Comparison of ENCODE assay signal across 15 mouse cellular contexts in genomic region chr6:34606407-34606806, GRCm38 (mm10). TPM values are rescaled to one million over a fixed set of nuclear protein-coding genes. Genes with fewer than 3 reads are reported as not detected.
DNase-seq lines count a peak whose midpoint lies in the region; ATAC-seq and TF ChIP-seq lines count a peak whose summit lies in the region.
"Had no signal": no experiment of that assay in that cellular context is flagged by ENCODE, and none has a peak within 500 bp of the region (broad histone marks: within the 10 kb centered on the region; RNA-seq: fewer than 3 reads in every experiment).

No protein-coding gene starts in this region.

- no peak for TF ChIP-seq POLR2A in heart, adult 2 months (IDR thresholded peaks at IDR 0.05; ENCODE audit: insufficient read depth, low read depth, low read length)
- no peak for TF ChIP-seq POLR2A in limb, embryonic 14.5 days (IDR thresholded peaks at IDR 0.05; ENCODE audit: borderline replicate concordance, extremely low read depth, insufficient read depth, insufficient read length)

- H3K4me1 ChIP-seq in heart, adult 2 months (ENCODE audit: control insufficient read depth, insufficient read depth, low read length), result peaks cover 21% of the 10 kb centered on the region
- peaks cover 58% of the 10 kb centered on the region for H3K4me1 ChIP-seq in embryonic facial prominence, embryonic 14.5 days (ENCODE audit: control insufficient read depth, insufficient read depth, low read length)
- H3K4me1 ChIP-seq in limb, embryonic 14.5 days (ENCODE audit: control insufficient read depth, insufficient read depth, low read length), result peaks cover 49% of the 10 kb centered on the region

- peak overlapping the region; percentile 11; the same call in 1 of the 2 replicates for H3K27ac ChIP-seq in heart, adult 2 months
- peak overlapping the region; percentile 74 for H3K27ac ChIP-seq in embryonic facial prominence, embryonic 14.5 days (replicated peaks; ENCODE audit: low read depth, low read length)
- H3K27ac ChIP-seq in limb, embryonic 14.5 days (replicated peaks; ENCODE audit: low read depth, low read length), result peak overlapping the region; percentile 34; the same call in 1 of the 2 replicates
- H3K27ac ChIP-seq: hindbrain, embryonic 12.5 days; liver, embryonic 14.5 days had no signal

- H3K27me3 ChIP-seq in heart, adult 2 months (ENCODE audit: control insufficient read depth, insufficient read depth, low read length), result no peaks in the 10 kb centered on the region
- H3K27me3 ChIP-seq in embryonic facial prominence, embryonic 14.5 days (replicated peaks; ENCODE audit: control insufficient read depth, insufficient read depth, low read length), result no peaks in the 10 kb centered on the region
- H3K27me3 ChIP-seq in limb, embryonic 14.5 days (ENCODE audit: control insufficient read depth, insufficient read depth, low read length), result no peaks in the 10 kb centered on the region
- H3K27me3 ChIP-seq: hindbrain, embryonic 12.5 days had no signal

- TF ChIP-seq CTCF in heart, adult 2 months (IDR thresholded peaks at IDR 0.05), result no peak

- no peak overlapping the region for H3K4me2 ChIP-seq in embryonic facial prominence, embryonic 14.5 days (ENCODE audit: low read depth, low read length)
- no peak overlapping the region for H3K4me2 ChIP-seq in limb, embryonic 14.5 days (replicated peaks; ENCODE audit: low read depth, low read length, severe bottlenecking)
- H3K4me2 ChIP-seq: hindbrain, embryonic 12.5 days had no signal

- TF ChIP-seq EP300 in heart, adult 2 months (IDR thresholded peaks at IDR 0.05; ENCODE audit: insufficient read depth, low read depth, low read length), result no peak

- H3K9me3 ChIP-seq in embryonic facial prominence, embryonic 14.5 days (ENCODE audit: control insufficient read depth, low read length), result no peaks in the 10 kb centered on the region
- no peaks in the 10 kb centered on the region for H3K9me3 ChIP-seq in limb, embryonic 14.5 days (ENCODE audit: control insufficient read depth, low read length)
- H3K9me3 ChIP-seq: hindbrain, embryonic 12.5 days; megakaryocyte, embryonic 14.5 days had no signal

- no peak for ATAC-seq in embryonic facial prominence, embryonic 14.5 days (ENCODE audit: low read depth)
- ATAC-seq in limb, embryonic 14.5 days (ENCODE audit: low FRiP score, low read depth), result peak; percentile 45

- intact Hi-C loops in heart, adult 2 months (cut with DNase I), result no loop called here
- intact Hi-C loops in heart, postnatal 25 days (cut with DNase I), result no loop called here

- no peak overlapping the region for H3K9ac ChIP-seq in heart, adult 2 months (ENCODE audit: low read depth, low read length)
- H3K9ac ChIP-seq in embryonic facial prominence, embryonic 14.5 days (ENCODE audit: low read depth, low read length), result no peak overlapping the region
- H3K9ac ChIP-seq in limb, embryonic 14.5 days (ENCODE audit: low read depth, low read length, severe bottlenecking), result no peak overlapping the region
- H3K9ac ChIP-seq: hindbrain, embryonic 12.5 days; liver, embryonic 14.5 days had no signal

- H3K4me3 ChIP-seq in heart, adult 2 months, result no peak overlapping the region
- H3K4me3 ChIP-seq in embryonic facial prominence, embryonic 14.5 days (ENCODE audit: low read depth, low read length), result no peak overlapping the region
- no peak overlapping the region for H3K4me3 ChIP-seq in limb, embryonic 14.5 days (replicated peaks; ENCODE audit: low read length)
- H3K4me3 ChIP-seq: erythroblast, embryonic 14.5 days; hindbrain, embryonic 12.5 days; megakaryocyte, embryonic 14.5 days had no signal

- H3K36me3 ChIP-seq in heart, adult 2 months (ENCODE audit: control insufficient read depth, insufficient read depth, low read length), result peaks cover 6% of the 10 kb centered on the region
- H3K36me3 ChIP-seq in embryonic facial prominence, embryonic 14.5 days (ENCODE audit: control insufficient read depth, insufficient read depth, low read length), result no peaks in the 10 kb centered on the region
- no peaks in the 10 kb centered on the region for H3K36me3 ChIP-seq in limb, embryonic 14.5 days (ENCODE audit: control insufficient read depth, insufficient read depth, low read length)
- H3K36me3 ChIP-seq: hindbrain, embryonic 12.5 days had no signal

- peaks cover 2% of the 10 kb centered on the region; the same call in 1 of the 2 replicates for H3K79me2 ChIP-seq in heart, adult 2 months (replicated peaks; ENCODE audit: control insufficient read depth, insufficient read depth, low read length)

- no peak for DNase-seq in heart, adult 2 months
- no peak for DNase-seq in heart, postnatal 25 days (ENCODE audit: low spot score)
- peak; percentile 61 for DNase-seq in kidney, postnatal 10 days
- no peak for DNase-seq in kidney, adult 11 months
- peak; percentile 75 for DNase-seq in embryonic facial prominence, embryonic 14.5 days (ENCODE audit: low spot score)
- peak; percentile 82 for DNase-seq in limb, embryonic 14.5 days (ENCODE audit: low spot score)
- DNase-seq in frontal cortex, postnatal 14 days (ENCODE audit: low spot score in 2 of 2), result no peak
- no peak for DNase-seq in gastrocnemius, adult 18-20 months (ENCODE audit: low spot score)
- DNase-seq: adrenal gland, postnatal 14 days; cerebellum, postnatal 10 days; right cerebral cortex, adult 18-20 months had no signal

- 45% methylated on average over 4 of the region's 4 CpGs for WGBS in heart, adult 2 months
- WGBS in embryonic facial prominence, embryonic 14.5 days, result 29% methylated on average over 4 of the region's 4 CpGs
- whole genome bisulfite sequencing in limb, embryonic 14.5 days, result 31% methylated on average over 4 of the region's 4 CpGs

RNA-seq across cellular contexts. Expression of gene Cald1, which starts 8.1 kb away (rescaled TPM):
- total RNA-seq in heart, adult 2 months (2021), result 10 to 100 TPM; 47.6 to 62.8 TPM
- polyA plus RNA-seq in heart, adult 2 months (2012; rRNA removed), result 14.1 and 28.2 TPM in 2 replicates
- 10 to 100 TPM; 49.3 to 53.1 TPM for total RNA-seq in heart, postnatal 25 days (2021)
- 227 and 238 TPM in 2 replicates for polyA plus RNA-seq in embryonic facial prominence, embryonic 14.5 days (2014; fragmentation: Nextera tagmentation; extraction: Ambion mirVana)
- polyA plus RNA-seq in limb, embryonic 14.5 days (2012; rRNA removed), result 104 and 127 TPM in 2 replicates
- polyA plus RNA-seq in limb, embryonic 14.5 days (2014; fragmentation: Nextera tagmentation; extraction: Ambion mirVana), result 231 and 262 TPM in 2 replicates
- 10 to 100 TPM; 23.3 to 35.0 TPM for total RNA-seq in gastrocnemius, adult 18-20 months (2021)

Comparison
In these comparisons a context has a peak if more than half of its experiments do, and no peak if none do; other contexts are left out.
1. DNase-seq: peak in kidney, postnatal 10 days (single experiment), embryonic facial prominence, embryonic 14.5 days (single experiment) and limb, embryonic 14.5 days (single experiment); none in heart, adult 2 months (0 of 2), heart, postnatal 25 days (single experiment), kidney, adult 11 months (single experiment), frontal cortex, postnatal 14 days (0 of 2) and gastrocnemius, adult 18-20 months (single experiment).
2. H3K27ac ChIP-seq: peak in every context shown above with its lines; median percentile 74 in embryonic facial prominence, embryonic 14.5 days; 34 in limb, embryonic 14.5 days; 11 in heart, adult 2 months.